Mouse (Mus musculus) left cerebral cortex, adult 11 months (tissue): ENCODE results near the gene Col20a1.

ENCODE experiments used
- DNase-seq: peaks from one replicate; pipeline ENCODE4 v3.0.0; 2022; ENCODE audit warnings: low spot score

Gene Col20a1

GRCm38 (mm10) chr2:180995457-180995856, 9.1 kb downstream of the Col20a1 start:
- no peak for DNase-seq

GRCm38 (mm10) chr2:180996436-180996835, 10.1 kb downstream of the Col20a1 start:
- peak; percentile 31 for DNase-seq

GRCm38 (mm10) chr2:180996905-180997304, 10.6 kb downstream of the Col20a1 start:
- DNase-seq = no peak

GRCm38 (mm10) chr2:181007054-181007453, 20.7 kb downstream of the Col20a1 start:
- DNase-seq = no peak

GRCm38 (mm10) chr2:181008339-181008738, 22.0 kb downstream of the Col20a1 start:
- DNase-seq = no peak

- no peak for DNase-seq
Measured at GRCm38 (mm10) chr2:181031406-181031934, 45.1 kb downstream of the Col20a1 start.

- DNase-seq = no peak
Measured at GRCm38 (mm10) chr2:181032407-181032806, 46.1 kb downstream of the Col20a1 start.

GRCm38 (mm10) chr2:181033310-181033709, 47.0 kb downstream of the Col20a1 start:
- DNase-seq = no peak

- DNase-seq = no peak
Measured at GRCm38 (mm10) chr2:181035186-181035585, 48.9 kb downstream of the Col20a1 start.

GRCm38 (mm10) chr2:181036561-181036960, 50.2 kb downstream of the Col20a1 start:
- DNase-seq = no peak

- no peak for DNase-seq
Measured at GRCm38 (mm10) chr2:181038644-181039355, 52.5 kb downstream of the Col20a1 start.

GRCm38 (mm10) chr2:181039356-181039680, 53.0 kb downstream of the Col20a1 start:
- no peak for DNase-seq

- no peak for DNase-seq
Measured at GRCm38 (mm10) chr2:181041941-181042340, 55.6 kb downstream of the Col20a1 start.

- DNase-seq = no peak
Measured at GRCm38 (mm10) chr2:181042376-181042775, 56.0 kb downstream of the Col20a1 start.

GRCm38 (mm10) chr2:181043437-181043836, 57.1 kb downstream of the Col20a1 start, which contains the start of gene Chrna4:
Gene Chrna4, minus strand, starts transcription at chr2:181043546.
- DNase-seq = no peak

- no peak for DNase-seq
Measured at GRCm38 (mm10) chr2:181044001-181044400, 57.7 kb downstream of the Col20a1 start.

GRCm38 (mm10) chr2:181048252-181048945, 62.1 kb downstream of the Col20a1 start:
- DNase-seq = no peak

GRCm38 (mm10) chr2:181048986-181049385, 62.7 kb downstream of the Col20a1 start:
- DNase-seq = no peak

- DNase-seq = no peak
Measured at GRCm38 (mm10) chr2:181052171-181052570, 65.8 kb downstream of the Col20a1 start.

GRCm38 (mm10) chr2:181057341-181057740, 71.0 kb downstream of the Col20a1 start:
- no peak for DNase-seq

- DNase-seq = no peak
Measured at GRCm38 (mm10) chr2:181058193-181058592, 71.9 kb downstream of the Col20a1 start.

GRCm38 (mm10) chr2:181060127-181060526, 73.8 kb downstream of the Col20a1 start:
- DNase-seq = peak; percentile 76

- no peak for DNase-seq
Measured at GRCm38 (mm10) chr2:181065827-181066226, 79.5 kb downstream of the Col20a1 start.
